Mouse (Mus musculus): Measurements from ENCODE around the gene Kcnj6.

GRCm38 (mm10) chr16:94865796-94866195, 131.7 kb downstream of the Kcnj6 start:
- no peak for TF ChIP-seq NANOG (IDR thresholded peaks at IDR 0.05; ENCODE audit: borderline replicate concordance, low read length)
- peak; percentile 35 for TF ChIP-seq CTCF (conservative IDR thresholded peaks at IDR 0.05; ENCODE audit: low read length)
- TF ChIP-seq POU5F1 (IDR thresholded peaks at IDR 0.05; ENCODE audit: borderline replicate concordance, low read length) = no peak

Measured in E14TG2a.4 (cell line).